10 mouse cellular contexts compared by ENCODE assay signal in genomic region chr10:111527057-111527456, GRCm38 (mm10). TPM values are rescaled to one million over a fixed set of nuclear protein-coding genes. Genes with fewer than 3 reads are reported as not detected.
DNase-seq lines count a peak whose midpoint lies in the region; ATAC-seq lines count a peak whose summit lies in the region.
"Had no signal": no experiment of that assay in that cellular context is flagged by ENCODE, and none has a peak within 500 bp of the region (broad histone marks: within the 10 kb centered on the region; RNA-seq: fewer than 3 reads in every experiment).

No protein-coding gene starts in this region.

- no peak for DNase-seq in frontal cortex, postnatal 14 days (ENCODE audit: low spot score in 2 of 2)
- peak; percentile 34 for DNase-seq in retina, postnatal 1 day
- no peak for DNase-seq in retina, embryonic 14.5 days (ENCODE audit: low spot score)
- peak; percentile 78 to 85 for DNase-seq in cerebellum, postnatal 10 days
- peak; percentile 68 for DNase-seq in telencephalon, adult 2 months (ENCODE audit: low read depth, low spot score)
- DNase-seq: gastrocnemius, postnatal 14 days; kidney, postnatal 36 days; thymus, postnatal 14 days had no signal

- ATAC-seq in frontal cortex, adult (ENCODE audit: low TSS enrichment) = peak; percentile 86
- no peak for ATAC-seq in activated CD4-positive, CD25-positive, alpha-beta regulatory T cell, adult 4 months

RNA-seq across cellular contexts. Expression of gene Phlda1, which starts 21.0 kb away (rescaled TPM):
- 1 to 10 TPM; 4.9 to 5.6 TPM for polyA plus RNA-seq in activated CD4-positive, CD25-positive, alpha-beta regulatory T cell, adult 4 months (2017; shearing (Covaris generic))

RNA-seq across cellular contexts. Expression of gene Nap1l1, which starts 54.0 kb away (rescaled TPM):
- 100 to 1,000 TPM; 155 to 159 TPM for polyA plus RNA-seq in activated CD4-positive, CD25-positive, alpha-beta regulatory T cell, adult 4 months (2017; shearing (Covaris generic))

Comparison
In these comparisons a context has a peak if more than half of its experiments do, and no peak if none do; other contexts are left out.
1. DNase-seq: peak in retina, postnatal 1 day (single experiment), cerebellum, postnatal 10 days (2 of 2) and telencephalon, adult 2 months (single experiment); none in frontal cortex, postnatal 14 days (0 of 2) and retina, embryonic 14.5 days (single experiment).